Mouse (Mus musculus) midbrain, embryonic 15.5 days (tissue): Measurements from ENCODE around the gene Rpgrip1. TPM values are rescaled to one million over a fixed set of nuclear protein-coding genes. Genes with fewer than 3 reads are reported as not detected.

Source experiments
- ATAC-seq: fragments of 200-750 bp; cut with Nextera tagmentation; replicated peaks from 2 replicates; pipeline ENCODE4 v1.8.0; 2017; ENCODE audit warnings: moderate TSS enrichment
- H3K27ac ChIP-seq: fragments of 300-500 bp; sonication (generic); 2 replicates; pipeline ENCODE4 v1.5.1; 2015; ENCODE audit warnings: mild to moderate bottlenecking, inconsistent platforms
- H3K27me3 ChIP-seq: fragments of 300-500 bp; sonication (generic); replicated peaks from 2 replicates; pipeline ENCODE4 v1.6.1; 2015; ENCODE audit warnings: inconsistent platforms
- H3K36me3 ChIP-seq: fragments of 300-500 bp; sonication (generic); replicated peaks from 2 replicates; pipeline ENCODE4 v1.6.1; 2015; ENCODE audit warnings: inconsistent platforms
- H3K4me1 ChIP-seq: fragments of 300-500 bp; sonication (generic); 2 replicates; pipeline ENCODE4 v1.6.1; 2015; ENCODE audit warnings: inconsistent platforms
- H3K4me2 ChIP-seq: fragments of 300-500 bp; sonication (generic); 2 replicates; pipeline ENCODE4 v1.6.1; 2015; ENCODE audit warnings: inconsistent platforms, mild to moderate bottlenecking, moderate library complexity
- H3K4me3 ChIP-seq: fragments of 300-500 bp; sonication (generic); 2 replicates; pipeline ENCODE4 v1.5.1; 2015; ENCODE audit warnings: mild to moderate bottlenecking, inconsistent platforms
- H3K9ac ChIP-seq: fragments of 300-500 bp; sonication (generic); 2 replicates; pipeline ENCODE4 v1.6.1; 2015; ENCODE audit warnings: mild to moderate bottlenecking, inconsistent platforms
- H3K9me3 ChIP-seq: fragments of 300-500 bp; sonication (generic); 2 replicates; pipeline ENCODE4 v1.6.1; 2016; ENCODE audit warnings: inconsistent platforms
- WGBS: fragments of 180-500 bp; shearing (Covaris S2); methylation state at CpG from one replicate; pipeline ENCODE4 v1.1.7; 2015; ENCODE audit warnings: mixed read lengths; 5-methylcytosine and 5-hydroxymethylcytosine counted together
- polyA plus RNA-seq: library from polyadenylated mRNA; unstranded; fragments of >200 nt; fragmentation: Nextera tagmentation; extraction: Ambion mirVana; gene quantifications from 2 replicates; pipeline ENCODE4 v1.2.1, GENCODE M21; 2015

Gene Rpgrip1
- polyA plus RNA-seq, 1 experiment from 2014 or later = 51.3 TPM

GRCm38 (mm10) chr14:52124636-52125035 is 14.1 kb downstream of the Rpgrip1 start:
- Histone ChIP-seq H3K4me2 (no peak overlapping the region), H3K36me3 (no peaks in the 10 kb centered on the region), H3K27me3 (no peaks in the 10 kb centered on the region), H3K4me1 (peaks cover 6% of the 10 kb centered on the region; the same call in 1 of the 2 replicates), H3K9ac (no peak overlapping the region), H3K27ac (no peak overlapping the region), H3K9me3 (no peaks in the 10 kb centered on the region), H3K4me3 (no peak overlapping the region)
- ATAC-seq = no peak
- WGBS = 93% methylated on average over 3 of the region's 3 CpGs

DNA sequence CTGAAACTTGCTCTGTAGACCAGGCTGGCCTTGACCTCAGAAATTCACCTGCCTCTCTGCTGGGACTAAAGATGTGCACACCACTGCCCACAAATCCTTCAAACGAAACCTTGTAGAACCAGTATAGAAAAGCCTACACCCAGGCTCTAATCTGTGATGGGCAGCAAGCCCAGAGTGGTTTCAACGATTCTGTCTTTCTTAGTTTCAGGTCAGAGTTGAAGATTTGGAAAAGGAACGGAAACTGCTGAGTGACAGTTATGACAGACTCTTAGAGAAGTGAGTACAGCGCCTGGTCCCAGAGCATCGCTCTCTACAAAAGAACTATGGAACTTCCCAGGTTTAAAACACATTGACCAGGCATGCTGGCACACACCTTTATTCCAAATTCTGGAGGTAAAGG is 23.1 kb downstream of the Rpgrip1 start:
- ATAC-seq = no peak

GRCm38 (mm10) chr14:52140577-52141444 is 30.3 kb downstream of the Rpgrip1 start:
- no peak overlapping the region for H3K27ac ChIP-seq
- no peaks in the 10 kb centered on the region for H3K9me3 ChIP-seq
- H3K36me3 ChIP-seq = no peaks in the 10 kb centered on the region
- no peaks in the 10 kb centered on the region for H3K4me1 ChIP-seq
- no peak overlapping the region for H3K9ac ChIP-seq
- no peak overlapping the region for H3K4me3 ChIP-seq
- H3K4me2 ChIP-seq = no peak overlapping the region
- WGBS = 72% methylated on average over 19 of the region's 19 CpGs
- no peak for ATAC-seq
- H3K27me3 ChIP-seq = no peaks in the 10 kb centered on the region

More for the DNA sequence above, 23.1 kb downstream of the Rpgrip1 start:
- WGBS = 86% methylated on average over 5 of the region's 5 CpGs
- Histone ChIP-seq H3K27me3 (no peaks in the 10 kb centered on the region), H3K36me3 (no peaks in the 10 kb centered on the region), H3K27ac (no peak overlapping the region), H3K4me3 (no peak overlapping the region), H3K4me2 (no peak overlapping the region), H3K9me3 (no peaks in the 10 kb centered on the region), H3K9ac (no peak overlapping the region), H3K4me1 (no peaks in the 10 kb centered on the region)

DNA sequence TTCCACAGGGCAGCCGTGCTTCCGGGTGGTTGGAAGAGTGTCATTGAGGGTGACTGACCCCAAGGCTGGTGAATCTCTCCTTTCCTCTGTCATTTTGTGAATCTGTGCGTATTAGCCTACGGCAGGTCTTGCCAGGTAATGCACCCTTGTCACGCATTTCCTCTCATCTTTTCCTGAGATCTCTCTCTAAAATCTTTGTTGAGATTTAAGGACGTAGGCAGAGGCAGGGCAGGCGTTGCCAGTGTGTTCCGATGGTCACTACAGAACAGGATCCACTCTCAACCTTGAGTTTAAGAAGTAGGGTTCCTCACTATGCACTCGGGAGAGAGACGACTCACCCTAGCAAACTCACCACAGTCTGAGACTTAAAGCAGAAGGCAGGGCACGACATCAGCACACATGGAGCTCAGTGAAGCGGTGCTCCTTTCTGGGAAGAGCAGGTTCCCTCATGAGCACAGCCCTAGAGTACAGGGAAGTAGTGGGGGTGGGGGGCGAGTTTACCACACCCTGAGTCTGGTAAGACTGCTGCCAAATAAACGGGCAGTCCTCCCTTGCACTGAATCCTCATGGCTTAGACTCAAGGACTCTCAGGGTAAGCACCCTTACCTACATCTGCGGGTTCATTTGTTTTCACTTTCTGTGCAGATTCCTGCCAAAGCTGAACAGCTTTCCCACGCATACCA is 31.1 kb downstream of the Rpgrip1 start:
- no peak overlapping the region for H3K9ac ChIP-seq
- no peak for ATAC-seq
- no peaks in the 10 kb centered on the region for H3K4me1 ChIP-seq
- H3K4me2 ChIP-seq = no peak overlapping the region
- no peaks in the 10 kb centered on the region for H3K27me3 ChIP-seq
- no peaks in the 10 kb centered on the region for H3K36me3 ChIP-seq
- no peaks in the 10 kb centered on the region for H3K9me3 ChIP-seq
- no peak overlapping the region for H3K27ac ChIP-seq
- no peak overlapping the region for H3K4me3 ChIP-seq
- 76% methylated on average over 16 of the region's 16 CpGs for WGBS

DNA sequence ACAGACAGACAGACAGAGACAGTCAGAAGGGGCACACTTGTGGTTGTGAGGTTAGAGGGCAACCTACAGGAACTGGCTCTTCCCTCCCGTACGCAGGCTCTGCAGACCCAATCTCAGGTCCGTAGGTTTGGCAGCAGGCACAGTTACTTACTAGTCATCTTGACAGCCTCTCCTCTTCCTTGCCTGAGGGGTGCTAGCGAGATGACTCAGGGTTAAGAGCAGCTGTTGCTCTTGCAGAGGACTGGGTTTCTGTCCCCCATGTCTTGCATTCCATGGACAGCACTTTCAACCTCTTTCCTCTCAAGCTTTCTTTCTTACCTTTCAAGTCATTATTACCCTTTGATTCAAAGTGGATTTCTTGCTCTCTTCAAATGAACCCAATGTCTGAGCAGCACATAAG is 33.7 kb downstream of the Rpgrip1 start:
- H3K4me3 ChIP-seq = no peak overlapping the region
- no peak for ATAC-seq
- H3K27me3 ChIP-seq = no peaks in the 10 kb centered on the region
- H3K4me2 ChIP-seq = no peak overlapping the region
- no peak overlapping the region for H3K9ac ChIP-seq
- WGBS = 87% methylated on average over 4 of the region's 4 CpGs
- no peaks in the 10 kb centered on the region for H3K4me1 ChIP-seq
- H3K9me3 ChIP-seq = no peaks in the 10 kb centered on the region
- no peak overlapping the region for H3K27ac ChIP-seq
- no peaks in the 10 kb centered on the region for H3K36me3 ChIP-seq

DNA sequence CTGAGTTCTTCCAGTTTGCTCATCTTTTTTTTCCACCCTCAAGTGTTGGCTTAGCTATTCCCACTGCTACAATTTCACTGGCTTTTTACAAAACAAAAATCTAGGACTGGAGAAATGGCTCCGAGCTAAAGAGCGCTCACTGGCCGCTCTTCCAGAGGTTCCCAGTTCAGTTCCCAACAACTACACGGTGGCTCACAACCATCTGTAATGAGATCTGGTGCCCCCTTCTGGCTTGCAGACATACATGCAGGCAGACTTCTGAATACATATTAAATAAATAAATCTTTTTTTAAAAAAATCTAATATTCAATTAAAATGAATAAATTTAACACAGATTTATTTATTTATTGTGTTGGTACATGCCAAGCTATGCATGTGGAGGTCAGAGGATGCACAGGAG is 36.0 kb downstream of the Rpgrip1 start:
- no peak overlapping the region for H3K4me2 ChIP-seq
- no peaks in the 10 kb centered on the region for H3K9me3 ChIP-seq
- ATAC-seq = no peak
- H3K4me1 ChIP-seq = no peaks in the 10 kb centered on the region
- H3K27ac ChIP-seq = no peak overlapping the region
- H3K4me3 ChIP-seq = no peak overlapping the region
- WGBS = 63% methylated on average over 4 of the region's 4 CpGs
- no peaks in the 10 kb centered on the region for H3K27me3 ChIP-seq
- no peaks in the 10 kb centered on the region for H3K36me3 ChIP-seq
- H3K9ac ChIP-seq = no peak overlapping the region

GRCm38 (mm10) chr14:52149888-52150287 is 39.4 kb downstream of the Rpgrip1 start:
- no peak for ATAC-seq
- peaks cover 12% of the 10 kb centered on the region for H3K4me1 ChIP-seq
- H3K27ac ChIP-seq = no peak overlapping the region
- 60% methylated on average over 4 of the region's 4 CpGs for WGBS
- H3K4me3 ChIP-seq = no peak overlapping the region
- H3K36me3 ChIP-seq = no peaks in the 10 kb centered on the region
- H3K9ac ChIP-seq = no peak overlapping the region
- no peaks in the 10 kb centered on the region for H3K9me3 ChIP-seq
- no peaks in the 10 kb centered on the region for H3K27me3 ChIP-seq
- H3K4me2 ChIP-seq = no peak overlapping the region

GRCm38 (mm10) chr14:52152179-52152578 is 41.7 kb downstream of the Rpgrip1 start:
- H3K9me3 ChIP-seq = no peaks in the 10 kb centered on the region
- WGBS = 17% methylated on average over 7 of the region's 7 CpGs
- H3K36me3 ChIP-seq = no peaks in the 10 kb centered on the region
- H3K27me3 ChIP-seq = no peaks in the 10 kb centered on the region
- H3K4me1 ChIP-seq = peaks cover 12% of the 10 kb centered on the region
- ATAC-seq = peak; percentile 79
- H3K4me3 ChIP-seq = peak overlapping the region; percentile 4; the same call in 1 of the 2 replicates
- H3K4me2 ChIP-seq = peak overlapping the region; percentile 28
- H3K27ac ChIP-seq = peak overlapping the region; percentile 31; the same call in 1 of the 2 replicates
- no peak overlapping the region for H3K9ac ChIP-seq

- Histone ChIP-seq H3K4me2 (peak overlapping the region; percentile 28), H3K27ac (no peak overlapping the region; the same call in 1 of the 2 replicates), H3K9ac (no peak overlapping the region), H3K9me3 (no peaks in the 10 kb centered on the region), H3K36me3 (no peaks in the 10 kb centered on the region), H3K4me1 (peaks cover 12% of the 10 kb centered on the region), H3K4me3 (no peak overlapping the region), H3K27me3 (no peaks in the 10 kb centered on the region)
- 15% methylated on average over 3 of the region's 3 CpGs for WGBS
- peak; percentile 34 for ATAC-seq
Measured at GRCm38 (mm10) chr14:52152613-52153012, 42.1 kb downstream of the Rpgrip1 start.

- Histone ChIP-seq H3K4me3 (no peak overlapping the region), H3K9me3 (no peaks in the 10 kb centered on the region), H3K4me2 (no peak overlapping the region), H3K36me3 (peaks cover 13% of the 10 kb centered on the region; the same call in 1 of the 2 replicates), H3K27me3 (no peaks in the 10 kb centered on the region), H3K4me1 (peaks cover 12% of the 10 kb centered on the region), H3K9ac (no peak overlapping the region), H3K27ac (no peak overlapping the region)
- 90% methylated on average over 2 of the region's 2 CpGs for WGBS
- ATAC-seq = no peak
Measured at GRCm38 (mm10) chr14:52155008-52155407, 44.5 kb downstream of the Rpgrip1 start.

- Histone ChIP-seq H3K9me3 (no peaks in the 10 kb centered on the region), H3K9ac (no peak overlapping the region), H3K4me2 (no peak overlapping the region), H3K27ac (no peak overlapping the region), H3K27me3 (no peaks in the 10 kb centered on the region), H3K4me1 (no peaks in the 10 kb centered on the region), H3K36me3 (peaks cover 55% of the 10 kb centered on the region), H3K4me3 (no peak overlapping the region)
- no peak for ATAC-seq
- 85% methylated on average over 6 of the region's 6 CpGs for WGBS
Measured at GRCm38 (mm10) chr14:52160911-52161310, 50.4 kb downstream of the Rpgrip1 start.

DNA sequence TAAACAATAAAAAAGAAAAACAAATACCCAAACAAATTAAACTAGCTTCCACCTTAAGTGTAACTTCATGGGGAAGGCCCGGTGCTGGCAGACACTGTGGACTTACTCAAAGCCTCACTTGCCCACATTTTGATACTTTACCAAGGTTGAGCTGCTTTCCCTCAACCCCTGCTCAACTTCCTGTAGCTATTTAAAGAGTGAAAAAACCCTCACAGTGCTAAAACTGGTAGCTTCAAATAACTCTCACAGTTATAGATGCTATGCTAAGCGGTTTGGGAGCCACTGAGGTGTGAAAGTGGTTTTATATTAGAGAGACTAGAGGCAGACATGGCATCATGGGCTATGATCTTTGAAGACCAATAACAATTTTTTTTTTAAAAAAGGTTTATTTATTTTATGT is 56.1 kb downstream of the Rpgrip1 start:
- Histone ChIP-seq H3K4me3 (no peak overlapping the region), H3K9ac (no peak overlapping the region), H3K36me3 (peaks cover 56% of the 10 kb centered on the region), H3K9me3 (no peaks in the 10 kb centered on the region), H3K27me3 (no peaks in the 10 kb centered on the region), H3K4me2 (no peak overlapping the region), H3K27ac (no peak overlapping the region), H3K4me1 (no peaks in the 10 kb centered on the region)
- 91% methylated on average over 2 of the region's 2 CpGs for WGBS
- ATAC-seq = no peak
